ENCODE assay signal across 8 mouse cellular contexts in genomic region chr13:21242408-21243125, GRCm38 (mm10). TPM values are rescaled to one million over a fixed set of nuclear protein-coding genes. Genes with fewer than 3 reads are reported as not detected.
DNase-seq lines count a peak whose midpoint lies in the region; ATAC-seq and TF ChIP-seq lines count a peak whose summit lies in the region.

No protein-coding gene starts in this region.

- TF ChIP-seq CTCF in gastrocnemius, adult 2 months (IDR thresholded peaks at IDR 0.05) = no peak
- TF ChIP-seq CTCF in CH12.LX (conservative IDR thresholded peaks at IDR 0.05 in 1 of 2, IDR thresholded peaks at IDR 0.05 in 1 of 2; ENCODE audit: low read depth in 2 of 2, low read length in 2 of 2) = no peak

- 6% methylated on average over 16 of the region's 16 CpGs for WGBS in forebrain, embryonic 12.5 days
- WGBS in liver, embryonic 11.5 days = 6% methylated on average over 16 of the region's 16 CpGs

- in situ Hi-C loops in CH12.LX (cut with MboI; ENCODE audit: low pct_ligation_motif_present, low pct_unique_long_range_greater_than_20kb, low sequenced_read_pairs) = loop anchor here (25.0 kb wide), 1 partner anchor 305 kb away; no protein-coding TSS in a partner anchor

- intact Hi-C loops in gastrocnemius, adult 2 months (cut with DNase I) = no loop called here

- TF ChIP-seq POLR2A in CH12.LX (IDR thresholded peaks at IDR 0.05; ENCODE audit: low read depth, low read length) = no peak

- peaks cover 7 to 23% of the 10 kb centered on the region in 2 experiments; a peak in 3 of 4 replicates for H3K4me1 ChIP-seq in CH12.LX (ENCODE audit: control insufficient read depth in 1 of 2, insufficient read depth in 2 of 2)
- peaks cover 9% of the 10 kb centered on the region for H3K4me1 ChIP-seq in forebrain, embryonic 12.5 days
- H3K4me1 ChIP-seq in liver, embryonic 11.5 days (replicated peaks; ENCODE audit: control insufficient read depth, insufficient read depth, low read length) = no peaks in the 10 kb centered on the region; the same call in none of the 2 replicates

- TF ChIP-seq EP300 in CH12.LX (IDR thresholded peaks at IDR 0.05; ENCODE audit: low read length) = no peak

- ATAC-seq in forebrain, embryonic 12.5 days (ENCODE audit: low FRiP score) = no peak
- peak; percentile 76 for ATAC-seq in liver, embryonic 11.5 days (replicated peaks; ENCODE audit: low FRiP score)

- dilution Hi-C loops in CH12.LX (cut with MboI; ENCODE audit: extremely low pct_ligation_motif_present, extremely low pct_unique_long_range_greater_than_20kb, low sequenced_read_pairs) = no loop called here

- no peak for DNase-seq in gastrocnemius, adult 2 months
- no peak for DNase-seq in gastrocnemius, adult 18-20 months (ENCODE audit: low spot score)
- DNase-seq in CH12.LX (ENCODE audit: extremely low read depth) = peak; percentile 86
- peak; percentile 74 for DNase-seq in liver, embryonic 11.5 days (ENCODE audit: low spot score)
- DNase-seq in thymus, postnatal 36 days = peak; percentile 23 to 28
- DNase-seq in gastrocnemius, adult 8-10 months (ENCODE audit: low spot score in 2 of 2) = no peak
- DNase-seq in ovary, adult 18-20 months (ENCODE audit: low spot score) = no peak

- TF ChIP-seq RAD21 in CH12.LX (IDR thresholded peaks at IDR 0.05; ENCODE audit: low read depth, low read length) = no peak

- no peak overlapping the region for H3K27ac ChIP-seq in gastrocnemius, adult 2 months
- H3K27ac ChIP-seq in CH12.LX (ENCODE audit: insufficient read depth, low read depth) = no peak overlapping the region
- H3K27ac ChIP-seq in forebrain, embryonic 12.5 days = no peak overlapping the region
- no peak overlapping the region for H3K27ac ChIP-seq in liver, embryonic 11.5 days (ENCODE audit: low read depth, low read length)

- H3K9me3 ChIP-seq in CH12.LX (replicated peaks; ENCODE audit: low read length) = peaks cover 13% of the 10 kb centered on the region
- no peaks in the 10 kb centered on the region for H3K9me3 ChIP-seq in forebrain, embryonic 12.5 days
- H3K9me3 ChIP-seq in liver, embryonic 11.5 days (ENCODE audit: control insufficient read depth, low read length) = peaks cover 2% of the 10 kb centered on the region; the same call in 1 of the 2 replicates

- H3K9ac ChIP-seq in CH12.LX (ENCODE audit: insufficient read depth, low read depth) = peak overlapping the region; percentile 1; the same call in 1 of the 2 replicates
- no peak overlapping the region for H3K9ac ChIP-seq in forebrain, embryonic 12.5 days
- peak overlapping the region; percentile 17; the same call in 1 of the 2 replicates for H3K9ac ChIP-seq in liver, embryonic 11.5 days (ENCODE audit: low read depth, low read length)

- peak overlapping the region; percentile 99 for H3K4me2 ChIP-seq in CH12.LX (ENCODE audit: insufficient read depth, low read depth, poor library complexity, severe bottlenecking)
- peak overlapping the region; percentile 35 for H3K4me2 ChIP-seq in forebrain, embryonic 12.5 days
- peak overlapping the region; percentile 90 for H3K4me2 ChIP-seq in liver, embryonic 11.5 days

- H3K4me3 ChIP-seq in gastrocnemius, adult 2 months = peak overlapping the region; percentile 65
- H3K4me3 ChIP-seq in CH12.LX (replicated peaks in 1 of 3; ENCODE audit: low read depth in 2 of 3, low read length in 2 of 3, poor library complexity in 1 of 3) = peak overlapping the region; percentile 50 to 70 (median 59)
- peak overlapping the region; percentile 10 for H3K4me3 ChIP-seq in forebrain, embryonic 12.5 days (replicated peaks)
- H3K4me3 ChIP-seq in liver, embryonic 11.5 days (ENCODE audit: low read depth, low read length) = peak overlapping the region; percentile 49

- peaks cover 34% of the 10 kb centered on the region for H3K27me3 ChIP-seq in CH12.LX (replicated peaks)
- H3K27me3 ChIP-seq in forebrain, embryonic 12.5 days = peaks cover 26% of the 10 kb centered on the region
- no peaks in the 10 kb centered on the region; the same call in 1 of the 2 replicates for H3K27me3 ChIP-seq in liver, embryonic 11.5 days (replicated peaks; ENCODE audit: control insufficient read depth, insufficient read depth, low read length)

- H3K36me3 ChIP-seq in CH12.LX (replicated peaks in 1 of 2; ENCODE audit: control insufficient read depth in 1 of 2, insufficient read depth in 1 of 2, low read length in 1 of 2) = no peaks in the 10 kb centered on the region
- no peaks in the 10 kb centered on the region for H3K36me3 ChIP-seq in forebrain, embryonic 12.5 days (replicated peaks)
- no peaks in the 10 kb centered on the region for H3K36me3 ChIP-seq in liver, embryonic 11.5 days (ENCODE audit: control insufficient read depth, insufficient read depth, low read length)

- no peaks in the 10 kb centered on the region for H3K79me2 ChIP-seq in CH12.LX (replicated peaks; ENCODE audit: control insufficient read depth, extremely low read depth, insufficient read depth, poor library complexity, severe bottlenecking)

TF ChIP-seq in CH12.LX, 34 proteins besides CTCF, POLR2A, EP300 and RAD21:
- TF ChIP-seq SIN3A (IDR thresholded peaks at IDR 0.05; ENCODE audit: low read length) (no peak), JUN (IDR thresholded peaks at IDR 0.05; ENCODE audit: insufficient read depth, low read depth, low read length) (no peak), IRF4 (IDR thresholded peaks at IDR 0.05; ENCODE audit: low read depth, low read length) (no peak), CHD2 (IDR thresholded peaks at IDR 0.05; ENCODE audit: low read length) (no peak), USF1 (IDR thresholded peaks at IDR 0.05; ENCODE audit: low read depth, low read length) (no peak), ETS1 (conservative IDR thresholded peaks at IDR 0.05; ENCODE audit: low read depth, low read length) (no peak), MEF2A (IDR thresholded peaks at IDR 0.05; ENCODE audit: borderline replicate concordance, low read depth, low read length) (no peak), MAFK (IDR thresholded peaks at IDR 0.05; ENCODE audit: insufficient replicate concordance, low read length) (peak; percentile 98), BHLHE40 (IDR thresholded peaks at IDR 0.05; ENCODE audit: low read depth, low read length) (no peak), UBTF (IDR thresholded peaks at IDR 0.05; ENCODE audit: low read depth, low read length) (no peak), TBP (conservative IDR thresholded peaks at IDR 0.05; ENCODE audit: low read depth, low read length) (peak; percentile 100), TCF12 (IDR thresholded peaks at IDR 0.05; ENCODE audit: low read depth, low read length) (no peak), E2F4 (IDR thresholded peaks at IDR 0.05; ENCODE audit: insufficient replicate concordance, low read depth, low read length) (peak; percentile 93; the same call in 1 of the 2 replicates), GABPA (IDR thresholded peaks at IDR 0.05; ENCODE audit: insufficient replicate concordance, low read depth, low read length) (no peak), MXI1 (IDR thresholded peaks at IDR 0.05; ENCODE audit: low read depth, low read length) (peak; percentile 76; the same call in 1 of the 2 replicates), KAT2A (IDR thresholded peaks at IDR 0.05; ENCODE audit: insufficient replicate concordance, low read length) (peak; percentile 71; the same call in 1 of the 2 replicates), MYC (IDR thresholded peaks at IDR 0.05; ENCODE audit: low read depth, low read length) (peak; percentile 83), NRF1 (IDR thresholded peaks at IDR 0.05; ENCODE audit: low read depth, low read length) (peak; percentile 68), USF2 (conservative IDR thresholded peaks at IDR 0.05; ENCODE audit: low read depth, low read length) (no peak), MAZ (IDR thresholded peaks at IDR 0.05; ENCODE audit: low read depth, low read length) (no peak), ZC3H11A (IDR thresholded peaks at IDR 0.05; ENCODE audit: low read depth, low read length) (no peak), ELF1 (IDR thresholded peaks at IDR 0.05; ENCODE audit: low read depth, low read length) (peak; percentile 99), SMC3 (IDR thresholded peaks at IDR 0.05; ENCODE audit: low read depth, low read length) (no peak), MAX (IDR thresholded peaks at IDR 0.05; ENCODE audit: low read length) (no peak), POLR2AphosphoS2 (IDR thresholded peaks at IDR 0.05; ENCODE audit: low read depth, low read length) (no peak), RCOR1 (conservative IDR thresholded peaks at IDR 0.05; ENCODE audit: low read depth, low read length) (no peak), PAX5 (IDR thresholded peaks at IDR 0.05; ENCODE audit: low read length) (no peak), ZMIZ1 (IDR thresholded peaks at IDR 0.05; ENCODE audit: low read depth, low read length) (no peak), HCFC1 (IDR thresholded peaks at IDR 0.05; ENCODE audit: low read depth, low read length) (no peak), NELFE (IDR thresholded peaks at IDR 0.05; ENCODE audit: low read depth, low read length) (no peak), ZNF384 (IDR thresholded peaks at IDR 0.05; ENCODE audit: low read depth, low read length) (no peak), JUND (conservative IDR thresholded peaks at IDR 0.05; ENCODE audit: low read depth, low read length) (no peak), CHD1 (IDR thresholded peaks at IDR 0.05; ENCODE audit: low read depth, low read length) (no peak), ZKSCAN1 (IDR thresholded peaks at IDR 0.05; ENCODE audit: borderline replicate concordance, low read depth, low read length) (no peak)

RNA-seq across cellular contexts. Expression of gene Gpx5, which starts 50.0 kb away (rescaled TPM):
- not detected for total RNA-seq in gastrocnemius, adult 2 months (2021)
- not detected for total RNA-seq in gastrocnemius, adult 18-20 months (2021)
- not detected in 2 replicates for total RNA-seq in CH12.LX (2012; rRNA removed)
- not detected in 2 replicates for total RNA-seq in CH12.LX (2014; rRNA removed)
- not detected in 2 replicates for polyA plus RNA-seq in CH12.LX (2012; ENCODE audit: insufficient read length, low read depth)
- polyA plus RNA-seq in forebrain, embryonic 12.5 days (2016; fragmentation: Nextera tagmentation; extraction: Ambion mirVana) = not detected in 2 replicates
- polyA plus RNA-seq in liver, embryonic 11.5 days (2014; fragmentation: Nextera tagmentation; extraction: Ambion mirVana) = not detected in 2 replicates
- not detected for total RNA-seq in gastrocnemius, adult 8-10 months (2022)

Comparison
In these comparisons a context has a peak if more than half of its experiments do, and no peak if none do; other contexts are left out.
1. DNase-seq: peak in CH12.LX (single experiment), liver, embryonic 11.5 days (single experiment) and thymus, postnatal 36 days (2 of 2); none in gastrocnemius, adult 2 months (single experiment), gastrocnemius, adult 18-20 months (single experiment), gastrocnemius, adult 8-10 months (0 of 2) and ovary, adult 18-20 months (single experiment).
2. H3K4me3 ChIP-seq: peak in every context shown above with its lines; median percentile 65 in gastrocnemius, adult 2 months; 59 in CH12.LX; 49 in liver, embryonic 11.5 days; 10 in forebrain, embryonic 12.5 days.
3. H3K4me2 ChIP-seq: peak in every context shown above with its lines; median percentile 99 in CH12.LX; 90 in liver, embryonic 11.5 days; 35 in forebrain, embryonic 12.5 days.